Mouse (Mus musculus) cerebellum, adult 18-20 months (tissue): ENCODE measurements at regions not wholly inside any gene's neighbourhood (a gene's known extent, or its start where the extent isn't known, plus 50 kb on each side); places are given as distances from the start of the nearest gene placed in this dataset.
A peak's percentile ranks its signal among the peaks of the same experiment; 100 is the strongest.

Experiments used
- DNase-seq, 2 experiments: peaks; one replicate each; pipeline ENCODE4 v3.0.0; 2021

- no peak for DNase-seq
These were observed 166.7 kb downstream of the Cdh26 start for GRCm38 (mm10) chr2:178597084-178597470.

GRCm38 (mm10) chr2:178598371-178598770, 168.0 kb downstream of the Cdh26 start:
- no peak for DNase-seq

- DNase-seq: no peak
These were observed 168.5 kb downstream of the Cdh26 start for GRCm38 (mm10) chr2:178598836-178599235.

GRCm38 (mm10) chr2:178603443-178603842, 173.1 kb downstream of the Cdh26 start:
- no peak for DNase-seq

GRCm38 (mm10) chr2:178606733-178607132, 176.4 kb downstream of the Cdh26 start:
- DNase-seq: no peak

- DNase-seq: no peak
These were observed 180.1 kb downstream of the Cdh26 start for GRCm38 (mm10) chr2:178610211-178610975.

GRCm38 (mm10) chr2:178614761-178615160, 184.4 kb downstream of the Cdh26 start:
- no peak for DNase-seq

GRCm38 (mm10) chr2:178622801-178623200, 192.5 kb downstream of the Cdh26 start:
- no peak for DNase-seq

GRCm38 (mm10) chr2:178624475-178624874, 194.1 kb downstream of the Cdh26 start:
- DNase-seq: no peak

- no peak for DNase-seq
These were observed 194.6 kb downstream of the Cdh26 start for GRCm38 (mm10) chr2:178624907-178625306.

- DNase-seq: peak; percentile 22 to 45
These were observed 199.4 kb downstream of the Cdh26 start for GRCm38 (mm10) chr2:178629756-178630155.

- no peak for DNase-seq
These were observed 200.2 kb downstream of the Cdh26 start for GRCm38 (mm10) chr2:178630511-178630910.

GRCm38 (mm10) chr2:178631336-178631735, 201.0 kb downstream of the Cdh26 start:
- no peak for DNase-seq

- no peak for DNase-seq
These were observed 201.6 kb downstream of the Cdh26 start for GRCm38 (mm10) chr2:178631966-178632365.

- DNase-seq: no peak
These were observed 202.7 kb downstream of the Cdh26 start for GRCm38 (mm10) chr2:178632831-178633585.

GRCm38 (mm10) chr2:178634116-178634515, 203.8 kb downstream of the Cdh26 start:
- no peak for DNase-seq

GRCm38 (mm10) chr2:178635685-178636084, 205.4 kb downstream of the Cdh26 start:
- DNase-seq: no peak

- no peak for DNase-seq
These were observed 206.6 kb downstream of the Cdh26 start for GRCm38 (mm10) chr2:178636901-178637300.

GRCm38 (mm10) chr2:178642137-178643052, 212.1 kb downstream of the Cdh26 start:
- DNase-seq: no peak

- no peak for DNase-seq
These were observed 212.7 kb downstream of the Cdh26 start for GRCm38 (mm10) chr2:178643053-178643402.

GRCm38 (mm10) chr2:178643841-178644240, 213.5 kb downstream of the Cdh26 start:
- no peak for DNase-seq

- DNase-seq: no peak
These were observed 229.7 kb downstream of the Cdh26 start for GRCm38 (mm10) chr2:178660071-178660470.

- no peak for DNase-seq
These were observed 232.1 kb downstream of the Cdh26 start for GRCm38 (mm10) chr2:178662396-178662795.
